Mouse (Mus musculus) adrenal gland, adult 2 months (tissue): Measurements from ENCODE around the gene Rilp. TPM values are rescaled to one million over a fixed set of nuclear protein-coding genes. Genes with fewer than 3 reads are reported as not detected.

ENCODE experiments used
- DNase-seq: peaks from one replicate; pipeline ENCODE4 v3.0.0; 2021
- microRNA-seq, 2 experiments: library from miRNA; unstranded; fragments of <30 nt; microRNA quantifications; one replicate each; pipeline ENCODE4 v1.2.0; 2021
- polyA plus RNA-seq: library from polyadenylated mRNA; depleted of rRNA; stranded (reverse); fragments of >200 nt; gene quantifications from 2 replicates; pipeline ENCODE4 v1.2.3, GENCODE M21; 2012; rRNA removed
- total RNA-seq, 2 experiments: library from RNA; stranded (reverse); gene quantifications; 2 replicates each; pipeline ENCODE4 v1.2.3; 2021

Rilp gene
- total and polyA plus RNA-seq, 3 experiments: 8.8 to 13.2 (median 12.1) TPM

- no peak for DNase-seq
Measured at GRCm38 (mm10) chr11:75558101-75558500, 48.2 kb downstream of the Rilp start.

- no peak for DNase-seq
Measured at GRCm38 (mm10) chr11:75559870-75560504, 50.1 kb downstream of the Rilp start.

GRCm38 (mm10) chr11:75560530-75561409 lies 50.9 kb downstream of the Rilp start:
- DNase-seq: no peak

- no peak for DNase-seq
Measured at GRCm38 (mm10) chr11:75561410-75561791, 51.5 kb downstream of the Rilp start.

Small RNA genes lying within 50 kb of the gene (microRNA-seq; reads per million reads assigned to microRNA genes)
- gene Mir22: 13,317 to 58,964 reads per million in 2 experiments
- gene Mir3971: 0 reads per million in 2 experiments

Other genes starting within 250 kb of the Rilp start
- 10 to 100 TPM; 35.6 to 54.9 TPM for gene Rpa1, start 161.8 kb upstream of the Rilp start, total RNA-seq
- gene Rpa1, start 161.8 kb upstream of the Rilp start, polyA plus RNA-seq: 11.8 and 16.4 TPM in 2 replicates
- gene Smyd4, start 161.7 kb upstream of the Rilp start, total RNA-seq: 10 to 100 TPM in 1 of 2 experiments, 1 to 10 TPM in 1; 5.2 to 12.5 TPM
- gene Smyd4, start 161.7 kb upstream of the Rilp start, polyA plus RNA-seq: 6.3 and 6.8 TPM in 2 replicates
- 10 to 100 TPM; 21.4 to 31.3 TPM for gene Serpinf1, start 87.4 kb upstream of the Rilp start, total RNA-seq
- gene Serpinf1, start 87.4 kb upstream of the Rilp start, polyA plus RNA-seq: 43.7 and 74.1 TPM in 2 replicates
- gene Serpinf2, start 70.5 kb upstream of the Rilp start, total RNA-seq: 1 to 10 TPM in 1 of 2 experiments, not detected in 1; 2.6 TPM
- gene Serpinf2, start 70.5 kb upstream of the Rilp start, polyA plus RNA-seq: 0.09 and 1.2 TPM in 2 replicates
- gene Wdr81, start 55.4 kb upstream of the Rilp start, total RNA-seq: 10 to 100 TPM; 15.5 to 15.6 TPM
- 28.2 and 34.1 TPM in 2 replicates for gene Wdr81, start 55.4 kb upstream of the Rilp start, polyA plus RNA-seq
- gene Tlcd2, start 48.4 kb upstream of the Rilp start, total RNA-seq: 1 to 10 TPM; 7.6 to 9.7 TPM
- 22.2 and 27.3 TPM in 2 replicates for gene Tlcd2, start 48.4 kb upstream of the Rilp start, polyA plus RNA-seq
- 100 to 1,000 TPM; 132 to 162 TPM for gene Prpf8, start 23.3 kb upstream of the Rilp start, total RNA-seq
- 43.2 and 58.6 TPM in 2 replicates for gene Prpf8, start 23.3 kb upstream of the Rilp start, polyA plus RNA-seq
- 1 to 10 TPM; 7.5 to 7.8 TPM for gene Scarf1, start 3.4 kb downstream of the Rilp start, total RNA-seq
- 27.4 and 33.5 TPM in 2 replicates for gene Scarf1, start 3.4 kb downstream of the Rilp start, polyA plus RNA-seq
- gene Slc43a2, start 21.6 kb downstream of the Rilp start, total RNA-seq: 10 to 100 TPM; 21.2 to 38.3 TPM
- gene Slc43a2, start 21.6 kb downstream of the Rilp start, polyA plus RNA-seq: 28.2 and 28.7 TPM in 2 replicates
- gene Pitpna, start 78.0 kb downstream of the Rilp start, total RNA-seq: 100 to 1,000 TPM; 185 to 186 TPM
- gene Pitpna, start 78.0 kb downstream of the Rilp start, polyA plus RNA-seq: 42.6 and 97.6 TPM in 2 replicates
- gene Inpp5k, start 120.9 kb downstream of the Rilp start, total RNA-seq: 10 to 100 TPM; 32.9 to 42.3 TPM
- gene Inpp5k, start 120.9 kb downstream of the Rilp start, polyA plus RNA-seq: 38.0 and 50.0 TPM in 2 replicates
- gene Myo1c, start 140.4 kb downstream of the Rilp start, total RNA-seq: 100 to 1,000 TPM; 136 to 174 TPM
- 74.7 and 101 TPM in 2 replicates for gene Myo1c, start 140.4 kb downstream of the Rilp start, polyA plus RNA-seq
- 100 to 1,000 TPM; 105 to 110 TPM for gene Crk, start 169.2 kb downstream of the Rilp start, total RNA-seq
- gene Crk, start 169.2 kb downstream of the Rilp start, polyA plus RNA-seq: 201 and 233 TPM in 2 replicates
- gene Ywhae, start 222.8 kb downstream of the Rilp start, total RNA-seq: 100 to 1,000 TPM; 656 to 668 TPM
- 41.3 and 57.3 TPM in 2 replicates for gene Ywhae, start 222.8 kb downstream of the Rilp start, polyA plus RNA-seq